Mouse (Mus musculus) midbrain, embryonic 11.5 days (tissue): ENCODE measurements at regions not wholly inside any gene's neighbourhood (a gene's known extent, or its start where the extent isn't known, plus 50 kb on each side); places are given as distances from the start of the nearest gene placed in this dataset.
A peak's percentile ranks its signal among the peaks of the same experiment; 100 is the strongest.

Source experiments
- ATAC-seq: fragments of 200-750 bp; cut with Nextera tagmentation; 2 replicates; pipeline ENCODE4 v1.8.0; 2017; ENCODE audit warnings: moderate TSS enrichment, moderate library complexity; ENCODE audit not compliant: low FRiP score
- DNase-seq: peaks from one replicate; pipeline ENCODE4 v3.0.0; 2015; ENCODE audit warnings: low spot score; ENCODE audit errors: missing footprints
- H3K27ac ChIP-seq: fragments of 300-500 bp; sonication (generic); 2 replicates; pipeline ENCODE4 v1.5.1; 2014; ENCODE audit warnings: low read depth, low read length
- H3K27me3 ChIP-seq: fragments of 300-500 bp; sonication (generic); 2 replicates; pipeline ENCODE4 v1.6.1; 2014; ENCODE audit warnings: mild to moderate bottlenecking, low read length, moderate library complexity, mixed read lengths; ENCODE audit not compliant: control insufficient read depth, insufficient read depth
- H3K36me3 ChIP-seq: fragments of 300-500 bp; sonication (generic); 2 replicates; pipeline ENCODE4 v1.6.1; 2014; ENCODE audit warnings: mild to moderate bottlenecking, low read length, moderate library complexity, mixed read lengths; ENCODE audit not compliant: control insufficient read depth, insufficient read depth
- H3K4me1 ChIP-seq: fragments of 300-500 bp; sonication (generic); 2 replicates; pipeline ENCODE4 v1.6.1; 2014; ENCODE audit warnings: low read length; ENCODE audit not compliant: control insufficient read depth, insufficient read depth
- H3K4me2 ChIP-seq: fragments of 300-500 bp; sonication (generic); 2 replicates; pipeline ENCODE4 v1.6.1; 2014; ENCODE audit warnings: mild to moderate bottlenecking, moderate library complexity
- H3K4me3 ChIP-seq: fragments of 300-500 bp; sonication (generic); 2 replicates; pipeline ENCODE4 v1.5.1; 2014; ENCODE audit warnings: low read depth, low read length
- H3K9ac ChIP-seq: fragments of 300-500 bp; sonication (generic); 2 replicates; pipeline ENCODE4 v1.6.1; 2014; ENCODE audit warnings: low read length
- H3K9me3 ChIP-seq: fragments of 300-500 bp; sonication (generic); 2 replicates; pipeline ENCODE4 v1.6.1; 2016; ENCODE audit warnings: low read length; ENCODE audit not compliant: control insufficient read depth
- WGBS: fragments of 180-500 bp; shearing (Covaris S2); extraction: QIAGEN DNeasy Blood & Tissue Kit; methylation state at CpG from one replicate; pipeline ENCODE4 v1.1.7; 2014; 5-methylcytosine and 5-hydroxymethylcytosine counted together

DNA sequence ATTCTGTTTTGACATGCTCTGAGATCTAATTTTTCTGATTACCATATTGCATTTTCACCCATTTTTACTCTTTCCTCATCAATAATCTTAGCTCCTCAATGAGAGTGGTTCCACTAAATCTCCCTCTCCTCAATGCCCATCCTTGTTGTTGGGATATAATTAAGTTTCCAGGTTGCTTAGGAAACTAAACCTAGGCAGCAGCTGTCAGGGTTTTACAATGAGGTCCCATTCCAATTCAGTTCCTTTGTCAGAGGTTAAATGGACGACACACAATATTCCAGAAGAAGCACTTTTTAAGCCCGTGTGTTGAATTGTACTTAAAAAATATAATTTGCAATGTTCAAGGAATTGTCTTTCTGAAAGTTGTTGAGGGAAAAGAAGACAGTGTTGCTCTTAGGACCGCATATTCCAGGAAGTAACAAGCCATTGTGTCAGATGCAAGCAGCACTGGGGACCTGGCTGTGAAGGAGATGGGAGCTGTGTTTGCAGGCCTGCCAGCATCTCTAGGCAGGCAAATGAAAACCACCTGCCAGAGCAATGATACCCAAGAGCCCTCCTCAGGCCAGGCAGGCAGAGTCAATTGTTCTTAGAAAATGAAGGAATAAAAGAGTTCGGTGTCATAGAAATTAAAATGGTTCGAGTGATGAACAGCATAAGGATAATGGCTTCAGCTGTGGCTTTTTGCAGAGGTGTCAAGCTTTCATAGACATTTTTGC, 492.2 kb upstream of the Pbx1 start:
- H3K27ac ChIP-seq: 0 out of 2 replicates have a peak overlapping the region, but pooled peaks have one; percentile 10
- no peak overlapping the region for H3K4me3 ChIP-seq
- H3K4me1 ChIP-seq: peaks cover 9% of the 10 kb centered on the region
- no peaks in the 10 kb centered on the region for H3K27me3 ChIP-seq
- no peak overlapping the region for H3K4me2 ChIP-seq
- no peaks in the 10 kb centered on the region for H3K9me3 ChIP-seq
- ATAC-seq: peak; percentile 92
- WGBS: 26% methylated on average over 5 of the region's 5 CpGs
- H3K9ac ChIP-seq: no peak overlapping the region; the same call in 1 of the 2 replicates
- peak; percentile 88 for DNase-seq
- H3K36me3 ChIP-seq: no peaks in the 10 kb centered on the region

DNA sequence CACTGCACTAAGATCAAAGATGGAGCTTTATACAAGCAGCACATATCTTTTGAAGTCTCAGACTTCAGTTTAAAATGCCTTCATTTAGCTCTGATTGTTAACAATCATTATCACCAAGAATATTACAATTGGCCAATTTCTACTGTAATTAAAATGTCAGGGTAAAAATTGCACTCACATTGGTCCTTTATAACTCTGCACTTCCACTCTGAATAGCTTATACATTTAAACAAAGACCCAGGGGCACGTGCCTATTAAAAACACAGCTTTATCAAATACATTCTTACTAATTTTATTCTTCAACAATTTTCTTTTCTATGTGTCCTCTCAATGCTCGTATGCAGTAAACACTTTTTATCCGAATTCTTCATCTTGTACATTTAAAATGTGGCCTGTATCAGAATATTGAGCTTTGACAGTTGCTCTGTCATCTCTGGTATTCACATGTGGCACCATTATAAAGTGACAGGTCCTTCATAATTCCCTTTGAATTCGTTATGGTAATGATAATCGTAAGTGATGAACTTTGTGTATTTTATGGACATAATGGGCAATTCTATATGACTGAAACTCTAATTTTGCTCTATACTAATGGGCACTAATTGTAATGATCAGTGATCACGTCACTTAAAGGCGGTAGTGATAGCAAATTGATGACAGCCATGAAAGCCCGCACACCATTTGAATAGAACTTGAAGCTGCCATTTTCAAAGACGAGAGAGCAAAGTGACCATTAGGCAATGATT, 486.4 kb upstream of the Pbx1 start:
- ATAC-seq (no peak), DNase-seq (no peak)
- H3K36me3 ChIP-seq: no peaks in the 10 kb centered on the region
- no peak overlapping the region for H3K4me2 ChIP-seq
- H3K9ac ChIP-seq: no peak overlapping the region
- H3K9me3 ChIP-seq: no peaks in the 10 kb centered on the region
- WGBS: 90% methylated on average over 9 of the region's 9 CpGs
- no peak overlapping the region for H3K27ac ChIP-seq
- no peaks in the 10 kb centered on the region for H3K27me3 ChIP-seq
- H3K4me3 ChIP-seq: no peak overlapping the region
- no peaks in the 10 kb centered on the region for H3K4me1 ChIP-seq

DNA sequence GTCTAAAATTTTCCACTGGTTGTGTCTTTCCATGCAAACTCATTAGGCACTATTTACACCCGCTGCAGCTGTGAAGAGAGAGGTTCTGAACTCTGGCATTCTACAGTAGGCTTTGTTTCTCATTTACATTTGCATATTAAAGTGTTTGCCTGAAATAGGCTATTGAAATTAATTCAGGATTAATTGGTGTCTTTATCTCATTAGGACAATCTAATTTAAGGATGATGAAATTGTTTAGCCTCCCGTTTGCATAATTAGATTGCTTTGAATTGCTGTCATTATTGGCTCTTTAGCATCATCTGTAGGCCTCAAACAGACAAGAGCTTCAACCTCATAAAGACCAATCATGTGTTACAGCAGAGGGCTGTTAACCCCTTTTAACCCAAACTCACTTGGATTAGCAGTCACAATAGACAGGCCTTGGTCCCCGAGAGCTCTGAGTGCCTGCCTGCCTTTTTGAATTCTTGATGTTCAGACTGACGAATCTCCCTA, 476.7 kb upstream of the Pbx1 start:
- H3K27ac ChIP-seq: no peak overlapping the region
- no peak overlapping the region for H3K4me3 ChIP-seq
- H3K4me1 ChIP-seq: no peaks in the 10 kb centered on the region
- ATAC-seq (no peak), DNase-seq (no peak)
- H3K9me3 ChIP-seq: no peaks in the 10 kb centered on the region
- H3K36me3 ChIP-seq: no peaks in the 10 kb centered on the region
- no peaks in the 10 kb centered on the region for H3K27me3 ChIP-seq
- no peak overlapping the region for H3K4me2 ChIP-seq
- no peak overlapping the region for H3K9ac ChIP-seq
- 39% methylated on average over 4 of the region's 4 CpGs for WGBS

DNA sequence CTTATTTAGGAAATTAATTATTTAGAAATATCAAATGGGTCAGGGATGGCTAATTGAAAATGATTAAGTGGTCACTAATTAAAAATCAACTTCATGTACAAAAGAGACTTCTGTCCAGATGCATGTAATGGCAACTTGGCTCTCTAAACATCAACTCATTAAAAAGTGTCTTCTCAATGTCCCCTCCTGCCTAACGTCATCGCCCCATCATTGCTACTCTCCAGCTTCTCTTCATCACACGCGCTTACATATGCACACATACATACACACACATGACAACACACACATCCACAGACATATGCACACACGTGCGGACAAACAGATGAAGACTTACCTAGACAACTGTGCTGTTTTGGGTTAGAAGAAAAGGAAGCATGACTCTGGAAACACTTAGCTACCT, 476.1 kb upstream of the Pbx1 start:
- 95% methylated on average over 6 of the region's 6 CpGs for whole genome bisulfite sequencing
- no peaks in the 10 kb centered on the region for H3K36me3 ChIP-seq
- H3K4me1 ChIP-seq: no peaks in the 10 kb centered on the region
- no peaks in the 10 kb centered on the region for H3K27me3 ChIP-seq
- H3K27ac ChIP-seq: no peak overlapping the region
- no peak overlapping the region for H3K4me3 ChIP-seq
- ATAC-seq (no peak), DNase-seq (no peak)
- H3K4me2 ChIP-seq: no peak overlapping the region
- H3K9me3 ChIP-seq: no peaks in the 10 kb centered on the region
- no peak overlapping the region for H3K9ac ChIP-seq

DNA sequence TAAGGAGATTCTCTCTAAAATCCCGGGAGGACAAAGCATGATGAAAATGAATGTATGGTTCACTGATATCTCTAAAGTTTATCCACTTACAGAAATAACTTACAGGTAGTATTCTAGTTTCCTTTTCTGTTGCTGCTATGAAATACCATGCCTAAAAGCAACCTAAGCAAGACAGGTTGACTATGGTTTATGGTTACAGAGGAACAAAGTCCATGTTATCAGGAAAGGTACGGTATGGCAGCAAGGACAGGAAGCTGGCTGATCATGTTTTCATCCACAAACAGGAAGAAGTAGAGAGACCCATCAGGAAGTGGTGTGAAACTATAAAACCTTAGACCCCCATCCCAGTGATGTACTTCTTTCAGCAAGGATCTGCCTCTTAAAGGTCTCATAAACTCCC, 466.4 kb upstream of the Pbx1 start:
- no peak for DNase-seq
- no peak overlapping the region for H3K4me3 ChIP-seq

DNA sequence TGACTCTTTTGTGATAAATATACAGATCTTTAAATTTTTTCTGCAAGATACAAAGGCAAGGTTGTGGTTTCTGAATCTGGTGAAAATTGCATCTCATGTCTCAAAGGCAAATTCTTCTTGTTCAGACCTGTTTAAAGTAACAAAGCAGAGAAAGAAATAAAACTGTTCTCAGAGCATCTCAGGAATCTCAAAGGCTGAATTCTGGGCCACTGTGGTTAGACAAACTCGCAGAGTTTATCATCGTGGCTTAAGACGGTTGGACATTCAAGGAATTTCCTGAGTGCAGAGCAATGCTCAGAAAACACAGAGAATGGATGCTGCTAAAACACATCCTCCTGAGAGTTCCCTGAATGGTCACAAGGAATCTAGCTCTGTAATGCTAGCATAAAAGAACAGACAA, 429.5 kb upstream of the Pbx1 start:
- Histone ChIP-seq H3K4me3 (no peak overlapping the region), H3K9ac (no peak overlapping the region), H3K36me3 (no peaks in the 10 kb centered on the region), H3K27me3 (no peaks in the 10 kb centered on the region), H3K9me3 (no peaks in the 10 kb centered on the region), H3K4me1 (no peaks in the 10 kb centered on the region), H3K27ac (no peak overlapping the region), H3K4me2 (no peak overlapping the region)
- DNase-seq (no peak), ATAC-seq (no peak)
- 89% methylated on average over 3 of the region's 3 CpGs for WGBS

More for the DNA sequence above, 466.4 kb upstream of the Pbx1 start:
- H3K4me2 ChIP-seq: no peak overlapping the region
- H3K27ac ChIP-seq: no peak overlapping the region
- H3K9me3 ChIP-seq: no peaks in the 10 kb centered on the region
- no peak overlapping the region for H3K9ac ChIP-seq
- WGBS: 86% methylated on average over 2 of the region's 2 CpGs
- ATAC-seq: no peak
- H3K4me1 ChIP-seq: no peaks in the 10 kb centered on the region
- no peaks in the 10 kb centered on the region for H3K36me3 ChIP-seq
- H3K27me3 ChIP-seq: no peaks in the 10 kb centered on the region

DNA sequence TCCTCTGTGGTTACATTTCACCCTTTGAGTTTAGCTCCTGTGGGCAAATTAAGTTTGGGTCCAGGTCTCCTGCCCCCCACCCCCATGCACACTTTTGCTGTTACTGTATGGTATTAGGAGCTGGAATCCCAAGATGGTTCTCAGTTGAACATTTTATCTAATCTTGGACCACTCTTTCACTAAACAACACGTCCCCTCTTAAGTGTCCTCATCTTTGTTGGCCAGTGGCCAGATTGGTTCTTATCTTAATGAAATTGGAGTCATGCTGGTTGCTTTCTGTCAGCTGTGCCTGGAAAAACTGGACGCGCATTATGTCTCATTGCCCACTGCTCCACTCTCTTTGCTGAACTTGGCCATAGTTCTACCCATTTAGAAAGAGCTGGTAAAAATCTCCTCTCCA, 391.1 kb upstream of the Pbx1 start:
- Histone ChIP-seq H3K4me3 (no peak overlapping the region), H3K36me3 (no peaks in the 10 kb centered on the region), H3K9ac (no peak overlapping the region), H3K27me3 (no peaks in the 10 kb centered on the region), H3K27ac (no peak overlapping the region), H3K4me2 (no peak overlapping the region), H3K9me3 (no peaks in the 10 kb centered on the region), H3K4me1 (no peaks in the 10 kb centered on the region)
- no peak for DNase-seq
- ATAC-seq: no peak
- 83% methylated on average over 3 of the region's 3 CpGs for WGBS

DNA sequence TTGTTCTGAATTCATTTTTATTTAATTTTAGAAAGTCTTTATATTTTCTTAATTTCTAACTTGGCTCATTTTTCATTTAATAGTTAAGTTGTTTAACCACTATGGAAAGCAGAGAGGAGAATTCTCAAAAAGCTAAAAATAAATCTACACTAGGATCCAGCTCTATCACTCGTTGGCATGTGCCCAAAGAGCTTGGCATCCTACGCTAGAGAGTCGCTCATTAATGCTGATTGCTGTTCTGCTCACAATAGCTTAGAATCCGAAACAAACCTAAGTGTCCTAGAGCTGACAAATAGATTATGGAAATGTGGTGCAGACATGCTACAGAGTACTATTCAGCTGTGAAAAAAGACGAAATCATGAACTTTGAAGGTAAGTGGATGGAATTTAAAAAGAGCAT, 386.3 kb upstream of the Pbx1 start:
- no peaks in the 10 kb centered on the region for H3K4me1 ChIP-seq
- 84% methylated on average over 5 of the region's 5 CpGs for WGBS
- H3K27ac ChIP-seq: no peak overlapping the region
- no peaks in the 10 kb centered on the region for H3K36me3 ChIP-seq
- H3K4me3 ChIP-seq: no peak overlapping the region
- no peaks in the 10 kb centered on the region for H3K27me3 ChIP-seq
- H3K4me2 ChIP-seq: no peak overlapping the region
- no peaks in the 10 kb centered on the region for H3K9me3 ChIP-seq
- DNase-seq: no peak
- no peak for ATAC-seq
- no peak overlapping the region for H3K9ac ChIP-seq

DNA sequence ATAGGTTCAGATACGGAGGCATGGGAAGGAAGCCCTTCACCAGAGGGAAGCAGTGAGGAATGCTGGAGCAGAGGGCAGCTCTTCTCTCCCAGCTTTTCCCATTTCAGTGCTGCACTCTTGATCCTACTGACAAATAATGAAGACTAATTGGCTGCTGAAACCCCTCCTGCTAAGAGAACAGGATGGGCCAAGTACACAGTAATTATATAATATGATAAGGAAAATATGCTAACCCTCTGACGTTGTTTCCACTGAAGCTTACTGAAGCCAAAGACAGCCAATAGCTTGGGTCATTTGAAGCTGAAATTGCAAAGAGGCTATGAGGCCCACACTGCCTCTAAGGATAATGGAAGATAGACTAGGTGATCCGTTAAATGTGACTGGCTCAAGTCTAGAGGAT, 375.0 kb upstream of the Pbx1 start:
- Histone ChIP-seq H3K27me3 (no peaks in the 10 kb centered on the region), H3K4me2 (no peak overlapping the region), H3K9me3 (no peaks in the 10 kb centered on the region), H3K4me1 (no peaks in the 10 kb centered on the region), H3K9ac (no peak overlapping the region), H3K4me3 (no peak overlapping the region), H3K36me3 (no peaks in the 10 kb centered on the region), H3K27ac (no peak overlapping the region)
- WGBS: 78% methylated on average over 3 of the region's 3 CpGs
- no peak for ATAC-seq
- no peak for DNase-seq
